Mouse (Mus musculus) spleen, postnatal 14 days (tissue): ENCODE results near the gene Trappc4.
A peak's percentile ranks its signal among the peaks of the same experiment; 100 is the strongest.
"Not testable (repeated sequence)": the region's sequence is repeated elsewhere in the genome, so short reads cannot be mapped to it uniquely, and the experiment has no call there.

ENCODE experiments used
- DNase-seq, 2 experiments: peaks; one replicate each; pipeline ENCODE4 v3.0.0; 2021 to 2022; ENCODE audit warnings: low spot score in 2 of 2

Trappc4 gene

DNA sequence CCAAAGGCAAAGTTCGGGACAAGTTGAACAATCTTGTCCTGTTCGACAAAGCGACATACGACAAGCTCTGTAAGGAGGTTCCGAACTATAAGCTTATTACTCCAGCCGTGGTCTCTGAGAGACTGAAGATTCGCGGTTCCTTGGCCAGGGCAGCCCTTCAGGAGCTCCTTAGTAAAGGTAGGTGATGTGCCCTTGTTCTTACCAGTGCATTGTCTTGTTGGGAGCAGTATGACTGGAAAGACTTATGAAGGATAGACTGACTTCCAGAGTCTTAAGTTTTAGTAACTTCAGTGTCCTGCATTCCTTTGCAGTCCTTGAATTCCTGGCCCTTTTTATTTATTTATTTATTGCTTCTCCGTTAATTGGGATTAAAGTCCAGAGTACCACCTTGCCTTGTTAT lies 1.3 kb upstream of the Trappc4 start:
- not testable (repeated sequence) for DNase-seq

GRCm38 (mm10) chr9:44407752-44408097 lies 325 bp upstream of the Trappc4 start:
- DNase-seq: no peak

GRCm38 (mm10) chr9:44405011-44405410 lies 2.4 kb downstream of the Trappc4 start:
- DNase-seq: no peak

- DNase-seq: no peak
Observed at GRCm38 (mm10) chr9:44401081-44401480, 6.3 kb downstream of the Trappc4 start.

- no peak for DNase-seq
Observed at GRCm38 (mm10) chr9:44399795-44400114, 7.6 kb downstream of the Trappc4 start.

DNA sequence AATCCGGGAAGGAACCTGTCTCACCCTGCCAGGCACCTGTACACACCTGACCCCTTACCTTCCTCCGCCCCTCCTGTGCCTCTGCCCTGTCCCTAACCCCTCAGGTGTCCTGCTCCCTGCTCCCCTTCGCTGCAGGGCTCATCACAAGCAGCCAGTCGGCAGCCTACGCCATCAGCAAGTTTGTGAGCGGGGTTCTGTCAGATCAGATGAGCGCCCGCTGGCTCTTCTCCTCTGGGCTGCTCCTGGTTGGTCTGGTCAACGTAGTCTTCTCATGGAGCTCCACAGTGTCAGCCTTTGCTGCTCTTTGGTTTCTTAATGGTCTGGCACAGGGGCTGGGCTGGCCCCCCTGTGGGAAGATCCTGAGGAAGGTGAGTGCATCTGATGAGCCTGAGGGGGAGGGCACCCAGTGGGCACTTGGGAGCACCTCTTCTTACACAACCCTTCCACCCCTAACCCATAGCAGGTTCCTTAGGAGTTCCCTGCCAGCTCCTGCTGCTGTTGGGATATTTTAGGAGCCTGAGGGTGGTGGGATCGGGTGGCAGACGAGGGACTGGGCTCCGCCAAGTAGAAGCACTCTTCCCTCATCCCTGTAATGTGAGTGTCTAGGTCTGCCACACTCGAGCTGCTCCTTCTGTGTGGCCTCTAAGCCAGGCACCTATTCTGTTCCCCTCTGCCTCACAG lies 8.1 kb downstream of the Trappc4 start:
- no peak for DNase-seq

- DNase-seq: no peak
Observed at GRCm38 (mm10) chr9:44398551-44398950, 8.8 kb downstream of the Trappc4 start.

DNA sequence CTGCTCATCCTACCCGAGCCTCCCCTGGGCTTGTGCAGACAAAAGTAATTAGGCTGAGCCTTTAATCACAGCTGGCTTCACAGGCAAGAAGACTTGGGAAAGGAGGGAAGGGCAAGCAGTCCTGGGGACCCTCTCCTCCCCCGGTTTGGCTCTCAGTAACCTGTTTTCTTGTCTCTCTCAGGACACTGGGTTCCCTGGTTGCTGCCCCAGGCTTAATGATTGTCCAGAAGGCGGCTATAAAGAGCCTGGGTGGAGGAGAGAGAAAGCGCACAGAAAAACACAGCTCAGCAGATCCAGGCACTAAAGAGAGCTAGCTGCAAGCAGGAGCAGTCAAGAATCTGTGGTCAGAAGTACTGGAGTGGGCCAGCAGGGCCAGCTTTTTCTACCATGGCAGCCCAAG lies 9.3 kb downstream of the Trappc4 start:
- DNase-seq: no peak

DNA sequence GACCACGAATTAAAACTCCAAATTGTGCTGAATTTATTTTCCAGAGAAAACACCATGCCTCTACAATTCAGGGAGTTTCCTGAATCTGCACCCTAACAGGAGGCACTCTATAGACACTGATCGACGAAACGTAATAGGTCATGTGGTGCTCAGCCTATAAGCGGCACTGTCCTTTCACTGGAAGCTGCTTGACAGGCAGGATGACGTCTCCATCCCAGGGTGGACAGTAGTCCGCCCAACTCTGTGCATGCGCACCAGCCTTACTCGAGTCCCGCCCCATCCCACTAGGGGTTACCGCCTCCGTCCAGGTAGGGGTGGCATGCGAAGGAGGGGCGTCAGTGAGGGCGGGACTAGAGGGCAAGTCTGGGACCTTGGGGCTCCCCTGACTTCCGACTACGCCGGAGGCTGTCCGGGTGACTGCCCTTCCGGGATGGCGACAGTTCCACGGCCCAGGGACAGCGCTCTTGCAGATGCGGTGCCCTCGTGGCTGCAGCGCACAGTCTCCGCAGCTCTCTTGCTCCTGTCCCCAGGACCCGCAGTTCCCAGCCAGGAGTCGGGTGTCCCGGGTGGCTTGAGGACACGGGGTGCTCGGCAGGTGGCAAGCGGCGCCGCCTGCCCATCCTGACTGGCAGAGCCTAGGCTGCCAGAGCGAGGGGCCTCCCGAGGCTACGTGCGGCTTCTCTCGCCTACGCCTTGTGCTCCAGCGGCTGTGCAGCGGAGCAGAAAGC lies 10.6 kb downstream of the Trappc4 start, which contains the start of gene Slc37a4:
Gene Slc37a4 (plus strand): TSS at position 169 of the 728 bp plus-strand sequence.
- peak; percentile 87 to 88 for DNase-seq

GRCm38 (mm10) chr9:44391466-44391865 lies 15.9 kb downstream of the Trappc4 start:
- DNase-seq: peak; percentile 55 to 74

DNA sequence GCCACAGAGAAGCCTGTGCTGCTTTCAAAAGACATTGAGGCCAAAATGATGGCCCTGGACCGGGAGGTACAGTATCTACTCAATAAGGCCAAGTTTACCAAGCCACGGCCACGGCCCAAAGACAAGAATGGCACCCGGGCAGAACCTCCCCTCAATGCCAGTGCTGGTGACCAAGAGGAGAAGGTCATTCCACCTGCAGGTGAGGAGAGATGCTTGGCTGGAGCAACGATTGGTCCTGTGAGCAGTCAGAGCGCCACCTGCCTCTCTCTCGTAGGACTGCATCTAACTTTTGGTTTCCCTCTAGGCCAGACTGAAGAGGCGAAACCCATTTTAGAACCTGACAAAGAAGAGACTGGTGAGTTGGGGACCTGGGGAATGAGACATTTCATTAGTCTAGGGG lies 18.1 kb downstream of the Trappc4 start:
- DNase-seq: peak in 1 of 2 experiments; percentile 55

DNA sequence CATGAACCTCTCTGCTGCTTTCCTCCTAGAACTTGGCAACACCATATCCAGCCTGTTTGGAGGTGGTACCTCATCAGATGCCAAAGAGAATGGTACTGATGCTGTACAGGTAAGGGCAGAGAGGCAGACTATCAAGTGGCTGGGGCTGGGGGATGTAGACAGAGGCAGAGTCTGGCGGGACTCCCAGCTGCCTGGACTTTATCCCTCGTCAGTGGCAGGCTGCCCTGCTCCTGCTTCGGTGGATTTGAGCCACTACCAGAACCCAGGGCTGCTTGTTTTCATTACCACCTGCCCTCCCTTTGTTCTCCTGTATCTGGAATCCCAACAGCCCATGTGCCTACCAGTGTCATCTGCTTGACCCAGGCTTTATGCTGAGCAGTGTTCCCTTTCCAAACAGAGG lies 20.2 kb downstream of the Trappc4 start:
- DNase-seq: no peak

- no peak for DNase-seq
Observed at GRCm38 (mm10) chr9:44384596-44384995, 22.8 kb downstream of the Trappc4 start.

- no peak for DNase-seq
Observed at GRCm38 (mm10) chr9:44379862-44380261, 27.5 kb downstream of the Trappc4 start.

DNA sequence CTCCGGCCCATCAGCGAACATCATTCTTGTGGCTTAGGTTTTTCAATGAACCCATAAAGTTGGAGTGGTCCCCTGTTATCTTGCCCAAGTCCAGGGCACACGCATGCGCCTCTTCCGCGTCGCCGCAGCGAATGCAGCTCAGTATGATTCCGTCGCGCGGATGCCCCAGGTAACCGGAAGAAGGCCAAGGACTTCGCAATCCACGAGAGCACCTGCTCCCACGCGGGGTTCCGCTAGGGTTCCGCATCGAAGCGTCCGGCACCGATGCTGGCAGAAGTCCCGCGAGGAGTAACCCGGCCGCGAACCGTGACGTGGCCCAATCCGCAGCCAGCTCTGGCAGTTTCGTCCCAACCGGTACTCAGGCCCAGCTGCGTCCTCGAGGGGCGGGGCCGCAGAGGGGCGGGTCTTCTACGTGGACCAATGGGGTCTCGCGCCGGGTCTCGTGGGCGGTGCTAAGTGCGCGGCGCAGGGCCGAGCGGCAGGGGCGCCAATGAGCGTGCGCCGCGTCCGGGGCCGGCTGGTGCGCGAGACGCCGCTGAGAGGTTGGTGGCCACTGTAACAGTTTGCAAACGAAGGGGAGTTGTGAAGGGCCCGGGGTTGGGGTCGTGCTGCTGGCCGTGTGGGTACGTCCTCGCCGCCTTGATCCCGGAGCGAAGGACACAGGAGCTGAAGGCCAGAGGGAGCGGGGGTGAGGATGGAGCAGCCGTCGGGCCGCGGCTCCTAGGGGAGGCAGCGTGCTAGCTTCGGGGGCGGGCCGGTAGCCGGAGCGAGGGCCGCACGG lies 28.2 kb downstream of the Trappc4 start, which contains the start of gene Hyou1:
Gene Hyou1 (plus strand): TSS at position 437 of the 781 bp plus-strand sequence.
- DNase-seq: peak; percentile 99 to 100

DNA sequence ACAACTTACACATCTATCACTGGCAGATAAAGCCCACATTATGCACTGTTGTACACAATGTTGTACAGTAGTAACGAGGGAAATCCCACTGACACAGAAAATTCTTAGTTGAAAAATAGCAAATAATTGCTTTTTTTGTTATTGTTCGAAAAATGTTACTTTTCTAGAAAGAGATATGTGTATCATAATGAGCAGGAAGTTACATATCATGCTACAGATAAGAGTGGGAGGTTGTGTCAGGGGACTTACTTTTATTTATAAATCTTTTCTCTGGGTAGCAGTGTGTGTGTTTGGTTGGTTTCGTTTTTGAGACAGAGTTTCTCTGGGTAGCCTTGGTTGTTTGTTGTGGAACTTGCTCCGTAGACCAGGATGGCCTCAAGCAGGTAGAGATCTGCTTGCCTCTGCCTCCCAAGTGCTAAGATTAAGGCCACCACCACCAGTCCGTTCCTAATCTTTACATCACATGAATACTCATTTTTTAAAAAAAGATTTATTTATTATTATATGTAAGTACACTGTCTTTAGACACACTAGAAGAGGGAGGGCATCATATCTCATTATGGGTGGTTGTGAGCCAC lies 29.2 kb downstream of the Trappc4 start:
- no peak for DNase-seq

DNA sequence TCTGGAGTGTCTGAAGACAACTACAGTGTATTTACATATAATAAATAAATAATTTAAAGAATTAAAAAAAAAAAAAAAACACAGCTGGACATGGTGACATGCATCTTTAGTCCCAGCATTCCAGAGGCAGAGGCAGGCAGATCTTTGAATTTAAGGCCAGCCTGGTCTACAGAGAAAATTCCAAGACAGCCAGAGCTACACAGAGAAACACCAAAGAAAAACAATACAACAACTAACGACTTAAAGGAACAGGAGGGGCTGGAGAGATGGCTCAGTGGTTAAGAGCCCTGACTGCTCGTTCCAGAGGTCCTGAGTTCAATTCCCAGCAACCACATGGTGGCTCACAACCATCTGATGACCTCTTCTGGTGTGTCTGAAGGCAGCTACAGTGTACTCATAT lies 30.1 kb downstream of the Trappc4 start:
- DNase-seq: not testable (repeated sequence)

DNA sequence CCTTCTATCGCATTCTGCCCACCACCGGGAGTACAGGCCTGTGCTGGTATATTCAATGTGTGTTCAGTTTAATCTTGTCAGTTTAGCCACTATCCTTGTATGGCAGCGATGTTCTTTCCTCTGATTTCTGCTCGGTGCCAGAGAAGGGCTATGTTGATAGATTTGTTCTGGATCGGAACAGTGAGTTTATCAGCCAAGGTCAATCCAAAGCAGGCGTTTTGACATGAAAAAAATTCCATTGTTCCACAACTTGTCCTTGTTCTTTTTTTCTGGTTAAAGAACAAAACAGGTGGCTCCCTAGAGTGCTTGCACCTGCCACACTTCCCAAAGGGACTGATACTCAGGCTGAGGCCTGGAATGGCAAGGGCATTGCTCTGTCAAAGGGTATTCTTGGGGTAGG lies 31.3 kb downstream of the Trappc4 start:
- no peak for DNase-seq

GRCm38 (mm10) chr9:44373386-44373785 lies 34.0 kb downstream of the Trappc4 start:
- no peak for DNase-seq

GRCm38 (mm10) chr9:44364480-44364879 lies 42.9 kb downstream of the Trappc4 start:
- peak in 1 of 2 experiments; percentile 33 for DNase-seq

- not testable (repeated sequence) for DNase-seq
Observed at GRCm38 (mm10) chr9:44361931-44362330, 45.5 kb downstream of the Trappc4 start.
